Mouse (Mus musculus) myocyte (in vitro differentiated cells): ENCODE measurements around the gene Crat.

Source experiments
- E2F4 ChIP-seq: IDR thresholded peaks from one replicate; pipeline ENCODE4 v1.6.1; 2011; ENCODE audit warnings: mild to moderate bottlenecking, control low read depth, moderate library complexity; ENCODE audit not compliant: insufficient read depth
- MYOG ChIP-seq, 3 experiments: IDR thresholded peaks; one replicate each; pipeline ENCODE4 v1.6.1; 2011; ENCODE audit warnings: control low read depth in 2 of 3, low read depth in 2 of 3, mild to moderate bottlenecking in 2 of 3; ENCODE audit not compliant: insufficient read length in 2 of 3, control insufficient read depth in 1 of 3, insufficient read depth in 1 of 3
- POLR2A ChIP-seq: IDR thresholded peaks from one replicate; pipeline ENCODE4 v1.6.1; 2011; ENCODE audit warnings: low read depth, mild to moderate bottlenecking, control low read depth, moderate library complexity; ENCODE audit not compliant: insufficient read length
- TCF12 ChIP-seq: IDR thresholded peaks from one replicate; pipeline ENCODE4 v1.6.1; 2011; ENCODE audit warnings: mild to moderate bottlenecking, control low read depth; ENCODE audit not compliant: poor library complexity, insufficient read depth, severe bottlenecking
- USF1 ChIP-seq: IDR thresholded peaks from one replicate; pipeline ENCODE4 v1.6.1; 2011; ENCODE audit warnings: low read depth, mild to moderate bottlenecking, control low read depth, moderate library complexity

DNA sequence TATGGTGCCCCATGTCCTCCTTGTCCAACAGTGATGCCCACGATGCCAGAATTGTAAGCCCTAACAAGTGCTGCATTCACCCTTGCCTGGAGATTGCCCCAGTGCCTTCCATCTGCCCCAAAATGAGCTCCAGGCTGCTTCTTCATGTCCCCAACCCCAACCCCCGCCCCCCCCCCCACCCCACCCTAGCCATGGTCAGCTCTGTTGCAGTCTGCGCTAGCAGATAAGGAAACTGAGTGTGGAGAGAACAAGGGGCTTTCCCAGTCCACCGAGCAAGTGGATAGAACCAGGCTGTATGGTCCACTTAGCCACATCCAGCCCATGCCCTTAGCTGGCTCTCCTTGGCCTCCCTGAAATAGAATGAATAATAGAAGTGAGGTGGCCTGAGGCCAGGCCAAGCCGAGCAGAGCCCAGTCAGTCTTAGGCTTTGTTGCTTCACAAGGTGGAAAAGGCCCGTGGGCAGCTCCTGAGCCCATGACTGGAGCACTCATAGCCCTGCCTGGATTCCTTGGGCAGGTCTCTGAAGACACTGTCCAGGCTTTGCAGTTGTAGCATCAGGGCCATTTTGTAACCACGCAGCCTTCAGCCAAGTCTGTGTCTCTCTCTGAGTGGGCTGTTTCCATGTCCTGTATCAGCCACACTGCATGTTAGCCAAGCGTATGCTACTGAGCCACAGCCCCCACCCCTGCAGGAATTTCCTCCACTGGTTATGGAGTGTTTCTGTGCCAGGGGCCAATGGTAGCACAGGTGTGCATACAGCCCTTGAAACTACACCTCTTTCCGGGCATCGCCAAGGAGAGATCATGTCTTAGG is 34.8 kb downstream of the Crat start:
- TF ChIP-seq POLR2A: no peak
- TF ChIP-seq MYOG (IDR thresholded peaks at IDR 0.05; ENCODE audit: control insufficient read depth in 1 of 3, insufficient read depth in 1 of 3, insufficient read length in 2 of 3, low read depth in 2 of 3): no peak
- no peak for TF ChIP-seq E2F4
- no peak for TF ChIP-seq USF1
- TF ChIP-seq TCF12: no peak
